Mouse (Mus musculus) CD8-positive naive resting alpha-beta T cell, adult 2 months (primary cell): ENCODE measurements around the gene Kansl2.

Source experiments
- DNase-seq, 2 experiments: peaks; one replicate each; pipeline ENCODE4 v3.0.0; 2022; ENCODE audit warnings: low read depth in 2 of 2, low spot score in 2 of 2

Kansl2 gene

GRCm38 (mm10) chr15:98504514-98504913 lies 29.6 kb downstream of the Kansl2 start:
- peak; percentile 53 to 74 for DNase-seq

- DNase-seq, result no peak
Observed at GRCm38 (mm10) chr15:98503317-98503716, 30.7 kb downstream of the Kansl2 start.

- DNase-seq, result no peak
Observed at GRCm38 (mm10) chr15:98497631-98498030, 36.4 kb downstream of the Kansl2 start.

GRCm38 (mm10) chr15:98492102-98492501 lies 42.0 kb downstream of the Kansl2 start, which contains the start of gene Olfr279:
Olfr279 (plus strand) TSS chr15:98492402.
- DNase-seq, result no peak

- DNase-seq, result no peak
Observed at GRCm38 (mm10) chr15:98491332-98491731, 42.7 kb downstream of the Kansl2 start.

- no peak for DNase-seq
Observed at GRCm38 (mm10) chr15:98486433-98487021, 47.5 kb downstream of the Kansl2 start.

GRCm38 (mm10) chr15:98483907-98484886 lies 49.9 kb downstream of the Kansl2 start:
- no peak for DNase-seq

GRCm38 (mm10) chr15:98482701-98483100 lies 51.4 kb downstream of the Kansl2 start, which contains the start of gene Lalba:
Lalba (minus strand) TSS chr15:98482721.
- no peak for DNase-seq

- DNase-seq, result no peak
Observed at GRCm38 (mm10) chr15:98479568-98480102, 54.4 kb downstream of the Kansl2 start.

GRCm38 (mm10) chr15:98476281-98476680 lies 57.8 kb downstream of the Kansl2 start:
- DNase-seq, result no peak

- peak; percentile 30 to 31 for DNase-seq
Observed at GRCm38 (mm10) chr15:98475382-98475781, 58.7 kb downstream of the Kansl2 start.

- DNase-seq, result no peak
Observed at GRCm38 (mm10) chr15:98474958-98475357, 59.1 kb downstream of the Kansl2 start.

GRCm38 (mm10) chr15:98471539-98471938 lies 62.5 kb downstream of the Kansl2 start:
- no peak for DNase-seq

- DNase-seq, result no peak
Observed at GRCm38 (mm10) chr15:98469596-98469995, 64.5 kb downstream of the Kansl2 start, which contains the start of gene OR5BS1P. OR5BS1P (plus strand) TSS chr15:98469896.
